Mouse (Mus musculus) right cerebral cortex, adult 18-20 months (tissue): ENCODE results near the gene 4933414I15Rik.

Source experiments
- DNase-seq: peaks from one replicate; pipeline ENCODE4 v3.0.0; 2022; ENCODE audit warnings: mixed read lengths

Gene 4933414I15Rik

GRCm38 (mm10) chr11:50943506-50943905, at the start of gene 4933414I15Rik:
Gene 4933414I15Rik (minus strand): TSS chr11:50943765.
- DNase-seq, result no peak

- no peak for DNase-seq
These were observed 38.1 kb upstream of the 4933414I15Rik start, which contains the start of gene Olfr1377 for GRCm38 (mm10) chr11:50981667-50982066. Gene Olfr1377 (plus strand): TSS chr11:50981967.

GRCm38 (mm10) chr11:50977216-50977615, 33.7 kb upstream of the 4933414I15Rik start:
- DNase-seq, result no peak

- DNase-seq, result no peak
These were observed 22.7 kb upstream of the 4933414I15Rik start, which contains the start of gene Olfr1378 for GRCm38 (mm10) chr11:50966230-50966629. Gene Olfr1378 (plus strand): TSS chr11:50966530.

GRCm38 (mm10) chr11:50964886-50965285, 21.3 kb upstream of the 4933414I15Rik start:
- DNase-seq, result no peak

GRCm38 (mm10) chr11:50953665-50954064, 10.1 kb upstream of the 4933414I15Rik start, which contains the start of gene Prop1:
Gene Prop1 (minus strand): TSS chr11:50953765.
- no peak for DNase-seq

GRCm38 (mm10) chr11:50952290-50952689, 8.7 kb upstream of the 4933414I15Rik start:
- peak; percentile 72 for DNase-seq

- no peak for DNase-seq
These were observed 1.2 kb downstream of the 4933414I15Rik start for GRCm38 (mm10) chr11:50942386-50942785.

GRCm38 (mm10) chr11:50939621-50940366, 3.8 kb downstream of the 4933414I15Rik start:
- DNase-seq, result peak; percentile 32

- no peak for DNase-seq
These were observed 5.1 kb downstream of the 4933414I15Rik start for GRCm38 (mm10) chr11:50938435-50938834.

GRCm38 (mm10) chr11:50932040-50932439, 11.5 kb downstream of the 4933414I15Rik start:
- no peak for DNase-seq

GRCm38 (mm10) chr11:50931451-50931866, 12.1 kb downstream of the 4933414I15Rik start, which contains the start of gene Zfp354b:
Gene Zfp354b (minus strand): TSS chr11:50931633.
- peak; percentile 91 for DNase-seq

GRCm38 (mm10) chr11:50931021-50931420, 12.5 kb downstream of the 4933414I15Rik start:
- peak; percentile 21 for DNase-seq

- DNase-seq, result no peak
These were observed 13.0 kb downstream of the 4933414I15Rik start for GRCm38 (mm10) chr11:50930469-50931014.

GRCm38 (mm10) chr11:50915671-50916320, 27.8 kb downstream of the 4933414I15Rik start, which contains the start of gene Zfp2:
Gene Zfp2 (minus strand): TSS chr11:50916165.
- DNase-seq, result peak; percentile 95

- peak; percentile 11 for DNase-seq
These were observed 29.1 kb downstream of the 4933414I15Rik start for GRCm38 (mm10) chr11:50914461-50914860.

- DNase-seq, result no peak
These were observed 30.3 kb downstream of the 4933414I15Rik start for GRCm38 (mm10) chr11:50913301-50913700.

GRCm38 (mm10) chr11:50908136-50908535, 35.4 kb downstream of the 4933414I15Rik start:
- DNase-seq, result peak; percentile 43

GRCm38 (mm10) chr11:50897359-50897758, 46.2 kb downstream of the 4933414I15Rik start:
- DNase-seq, result no peak

GRCm38 (mm10) chr11:50892441-50892840, 51.1 kb downstream of the 4933414I15Rik start:
- DNase-seq, result no peak
